Mouse (Mus musculus) neural tube, embryonic 11.5 days (tissue): ENCODE measurements at regions not wholly inside any gene's neighbourhood (a gene's known extent, or its start where the extent isn't known, plus 50 kb on each side); places are given as distances from the start of the nearest gene placed in this dataset.
A peak's percentile ranks its signal among the peaks of the same experiment; 100 is the strongest.

Experiments used
- ATAC-seq: fragments of 200-750 bp; cut with Nextera tagmentation; 2 replicates; pipeline ENCODE4 v1.8.0; 2017; ENCODE audit warnings: moderate number of reproducible peaks, mild to moderate bottlenecking, moderate TSS enrichment, moderate library complexity; ENCODE audit not compliant: insufficient read depth, low FRiP score, low TSS enrichment
- DNase-seq: peaks from one replicate; pipeline ENCODE4 v3.0.0-alpha.2; 2015; ENCODE audit warnings: low spot score
- H3K27ac ChIP-seq: fragments of 300-500 bp; sonication (generic); 2 replicates; pipeline ENCODE4 v1.5.1; 2014; ENCODE audit warnings: low read depth, mild to moderate bottlenecking, low read length
- H3K27me3 ChIP-seq: fragments of 300-500 bp; sonication (generic); 2 replicates; pipeline ENCODE4 v1.6.1; 2014; ENCODE audit warnings: mild to moderate bottlenecking, low read length, mixed read lengths; ENCODE audit not compliant: control insufficient read depth, insufficient read depth
- H3K36me3 ChIP-seq: fragments of 300-500 bp; sonication (generic); 2 replicates; pipeline ENCODE4 v1.6.1; 2014; ENCODE audit warnings: mild to moderate bottlenecking, low read length, moderate library complexity, mixed read lengths; ENCODE audit not compliant: control insufficient read depth, insufficient read depth
- H3K4me1 ChIP-seq: fragments of 300-500 bp; sonication (generic); 2 replicates; pipeline ENCODE4 v1.6.1; 2014; ENCODE audit warnings: low read length, mixed read lengths; ENCODE audit not compliant: control insufficient read depth, insufficient read depth
- H3K4me2 ChIP-seq: fragments of 300-500 bp; sonication (generic); 2 replicates; pipeline ENCODE4 v1.6.1; 2014; ENCODE audit warnings: low read depth, mild to moderate bottlenecking, moderate library complexity
- H3K4me3 ChIP-seq: fragments of 300-500 bp; sonication (generic); 2 replicates; pipeline ENCODE4 v1.5.1; 2014; ENCODE audit warnings: low read depth, low read length
- H3K9ac ChIP-seq: fragments of 300-500 bp; sonication (generic); 2 replicates; pipeline ENCODE4 v1.6.1; 2014; ENCODE audit warnings: mild to moderate bottlenecking, low read length
- H3K9me3 ChIP-seq: fragments of 300-500 bp; sonication (generic); 2 replicates; pipeline ENCODE4 v1.6.1; 2016; ENCODE audit warnings: low read length; ENCODE audit not compliant: control insufficient read depth
- WGBS: fragments of 180-500 bp; shearing (Covaris S2); extraction: QIAGEN DNeasy Blood & Tissue Kit; methylation state at CpG from one replicate; pipeline ENCODE4 v1.1.7; 2014; 5-methylcytosine and 5-hydroxymethylcytosine counted together

DNA sequence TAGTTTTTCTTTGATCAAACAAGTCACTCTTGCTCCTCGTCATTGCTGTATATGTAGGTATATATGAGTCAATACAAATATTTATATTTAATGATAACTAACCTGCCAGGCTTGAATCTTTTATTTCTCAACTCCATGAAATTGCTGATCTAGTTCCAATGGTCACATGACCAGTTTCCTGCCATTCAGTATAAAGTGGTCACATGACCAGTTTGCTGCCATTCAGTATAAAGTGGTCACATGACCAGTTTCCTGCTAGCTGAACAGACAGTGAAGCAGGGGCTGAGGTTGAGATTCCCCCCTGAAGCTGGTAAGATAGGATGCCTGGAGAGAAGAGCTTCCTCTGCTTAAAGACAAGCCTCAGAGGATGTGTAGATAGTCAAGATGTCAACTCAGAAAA lies 117.9 kb downstream of the Zfp326 start:
- Histone ChIP-seq H3K4me2 (no peak overlapping the region), H3K4me3 (no peak overlapping the region), H3K9ac (no peak overlapping the region), H3K27ac (no peak overlapping the region), H3K9me3 (no peaks in the 10 kb centered on the region), H3K36me3 (no peaks in the 10 kb centered on the region), H3K27me3 (no peaks in the 10 kb centered on the region), H3K4me1 (no peaks in the 10 kb centered on the region)
- WGBS: 92% methylated on average over 1 of the region's 1 CpGs
- ATAC-seq (no peak), DNase-seq (no peak)

DNA sequence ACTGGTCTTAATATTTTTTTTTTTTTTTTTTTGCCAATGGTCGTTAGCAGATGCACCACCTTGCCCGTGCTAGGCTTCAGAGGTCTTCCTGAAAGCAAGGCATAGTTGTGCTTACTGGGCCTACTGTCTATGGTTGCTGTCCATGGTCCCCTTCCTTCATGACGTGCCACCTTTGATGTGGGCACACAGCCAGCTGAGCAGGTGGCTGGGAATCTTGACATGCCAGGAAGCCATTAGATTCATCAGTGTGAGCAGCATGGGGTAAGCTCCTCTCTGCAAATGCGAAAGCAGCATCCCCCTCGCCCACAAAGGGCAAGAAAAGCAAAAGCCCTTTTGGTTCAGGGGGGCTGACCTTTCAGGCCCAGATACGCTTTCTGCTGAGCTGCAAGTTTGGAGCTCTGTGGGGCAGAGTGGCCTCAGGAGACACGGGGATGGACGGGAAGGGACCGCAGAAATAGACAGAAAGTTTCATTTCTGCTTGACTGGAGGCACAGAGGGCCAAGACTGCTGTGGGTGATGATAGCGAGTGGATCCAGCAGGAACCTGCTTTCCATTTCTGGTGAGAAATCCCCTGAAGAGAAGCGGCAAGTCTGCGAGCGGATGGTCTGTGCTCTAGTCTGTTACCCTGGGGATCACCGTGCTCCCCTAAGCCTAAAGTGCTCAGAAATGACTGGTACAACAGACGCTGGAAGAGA lies 116.8 kb downstream of the Zfp326 start:
- Histone ChIP-seq H3K36me3 (no peaks in the 10 kb centered on the region), H3K9me3 (no peaks in the 10 kb centered on the region), H3K4me1 (no peaks in the 10 kb centered on the region), H3K9ac (no peak overlapping the region), H3K27me3 (no peaks in the 10 kb centered on the region), H3K4me2 (no peak overlapping the region), H3K27ac (no peak overlapping the region), H3K4me3 (no peak overlapping the region)
- WGBS: 77% methylated on average over 15 of the region's 15 CpGs
- no peak for ATAC-seq
- no peak for DNase-seq

DNA sequence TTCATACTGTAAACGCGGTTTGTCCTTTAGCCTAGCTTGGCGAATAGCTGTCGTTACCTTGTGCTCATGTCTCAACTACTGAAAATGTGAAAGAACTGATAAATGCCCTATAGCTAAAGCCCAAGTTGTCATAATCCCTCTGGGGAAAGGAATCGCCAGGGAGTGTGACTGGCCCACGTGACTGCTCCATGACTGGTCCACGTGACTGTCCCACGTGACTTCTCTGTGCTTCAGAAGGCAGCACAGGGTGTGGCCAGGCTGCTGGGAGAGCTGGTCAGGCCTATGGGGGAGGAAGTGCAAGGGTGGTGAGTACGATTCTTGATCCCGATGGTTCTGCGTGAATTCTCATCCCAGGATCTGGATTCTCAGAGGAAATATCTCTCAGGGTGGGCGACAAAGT lies 114.4 kb downstream of the Zfp326 start:
- no peaks in the 10 kb centered on the region for H3K9me3 ChIP-seq
- 90% methylated on average over 12 of the region's 12 CpGs for WGBS
- H3K4me1 ChIP-seq: no peaks in the 10 kb centered on the region
- no peak overlapping the region for H3K27ac ChIP-seq
- H3K4me2 ChIP-seq: no peak overlapping the region
- DNase-seq (no peak), ATAC-seq (no peak)
- no peak overlapping the region for H3K9ac ChIP-seq
- no peaks in the 10 kb centered on the region for H3K36me3 ChIP-seq
- H3K27me3 ChIP-seq: no peaks in the 10 kb centered on the region
- no peak overlapping the region for H3K4me3 ChIP-seq

GRCm38 (mm10) chr5:105986401-105986800 lies 110.0 kb downstream of the Zfp326 start:
- WGBS: 40% methylated on average over 7 of the region's 7 CpGs

GRCm38 (mm10) chr5:105983131-105983530 lies 106.8 kb downstream of the Zfp326 start:
- no peaks in the 10 kb centered on the region for H3K4me1 ChIP-seq
- ATAC-seq: no peak
- no peak for DNase-seq
- H3K9me3 ChIP-seq: no peaks in the 10 kb centered on the region
- WGBS: 74% methylated on average over 5 of the region's 5 CpGs
- H3K9ac ChIP-seq: no peak overlapping the region
- H3K27ac ChIP-seq: no peak overlapping the region
- H3K4me3 ChIP-seq: no peak overlapping the region
- H3K36me3 ChIP-seq: no peaks in the 10 kb centered on the region
- no peak overlapping the region for H3K4me2 ChIP-seq
- no peaks in the 10 kb centered on the region for H3K27me3 ChIP-seq

More at GRCm38 (mm10) chr5:105986401-105986800, 110.0 kb downstream of the Zfp326 start:
- H3K4me2 ChIP-seq: no peak overlapping the region
- no peak overlapping the region for H3K27ac ChIP-seq
- no peaks in the 10 kb centered on the region for H3K4me1 ChIP-seq
- no peaks in the 10 kb centered on the region for H3K9me3 ChIP-seq
- DNase-seq (peak; percentile 50), ATAC-seq (no peak)
- H3K27me3 ChIP-seq: no peaks in the 10 kb centered on the region
- no peaks in the 10 kb centered on the region for H3K36me3 ChIP-seq
- no peak overlapping the region for H3K9ac ChIP-seq
- H3K4me3 ChIP-seq: no peak overlapping the region

- Histone ChIP-seq H3K27me3 (no peaks in the 10 kb centered on the region), H3K27ac (no peak overlapping the region), H3K4me3 (no peak overlapping the region), H3K9ac (no peak overlapping the region), H3K4me2 (no peak overlapping the region), H3K36me3 (no peaks in the 10 kb centered on the region), H3K4me1 (no peaks in the 10 kb centered on the region), H3K9me3 (no peaks in the 10 kb centered on the region)
- DNase-seq: no peak
- 88% methylated on average over 5 of the region's 5 CpGs for WGBS
- no peak for ATAC-seq
These were observed 100.4 kb downstream of the Zfp326 start for GRCm38 (mm10) chr5:105976746-105977145.

DNA sequence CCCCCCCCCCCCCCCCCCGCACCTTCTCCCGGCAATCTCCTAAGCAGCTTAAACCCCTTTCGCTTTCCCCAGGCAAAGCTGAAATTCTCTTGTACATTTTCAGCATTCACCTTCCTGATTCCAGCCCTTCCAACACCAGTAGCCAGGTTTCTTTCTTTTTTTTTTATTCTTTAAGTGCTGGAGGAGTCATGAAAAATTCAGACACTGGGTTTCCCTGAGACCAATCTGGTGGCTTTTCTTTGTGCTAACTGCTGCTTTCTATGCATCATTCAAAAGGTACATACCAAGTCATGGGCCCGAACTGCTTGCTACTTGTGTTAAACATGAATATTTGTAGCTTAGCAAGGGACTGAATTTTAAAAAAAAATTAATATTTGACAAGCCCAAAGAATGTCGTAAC lies 99.7 kb downstream of the Zfp326 start:
- no peak overlapping the region for H3K4me2 ChIP-seq
- ATAC-seq: no peak
- no peak overlapping the region for H3K4me3 ChIP-seq
- DNase-seq: no peak
- 84% methylated on average over 5 of the region's 5 CpGs for WGBS
- H3K27me3 ChIP-seq: no peaks in the 10 kb centered on the region
- no peaks in the 10 kb centered on the region for H3K9me3 ChIP-seq
- no peaks in the 10 kb centered on the region for H3K4me1 ChIP-seq
- H3K9ac ChIP-seq: no peak overlapping the region
- no peaks in the 10 kb centered on the region for H3K36me3 ChIP-seq
- H3K27ac ChIP-seq: no peak overlapping the region

- no peaks in the 10 kb centered on the region for H3K36me3 ChIP-seq
- no peak overlapping the region for H3K27ac ChIP-seq
- no peak for DNase-seq
- H3K4me3 ChIP-seq: no peak overlapping the region
- ATAC-seq: no peak
- no peak overlapping the region for H3K4me2 ChIP-seq
- H3K27me3 ChIP-seq: no peaks in the 10 kb centered on the region
- H3K9ac ChIP-seq: no peak overlapping the region
- WGBS: 62% methylated on average over 20 of the region's 21 CpGs
- no peaks in the 10 kb centered on the region for H3K4me1 ChIP-seq
- no peaks in the 10 kb centered on the region for H3K9me3 ChIP-seq
These were observed 99.1 kb downstream of the Zfp326 start for GRCm38 (mm10) chr5:105975275-105976011.

- H3K27ac ChIP-seq: no peak overlapping the region
- ATAC-seq (no peak), DNase-seq (no peak)
- H3K4me1 ChIP-seq: no peaks in the 10 kb centered on the region
- no peaks in the 10 kb centered on the region for H3K9me3 ChIP-seq
- H3K36me3 ChIP-seq: no peaks in the 10 kb centered on the region
- no peak overlapping the region for H3K4me2 ChIP-seq
- no peak overlapping the region for H3K4me3 ChIP-seq
- H3K9ac ChIP-seq: no peak overlapping the region
- H3K27me3 ChIP-seq: no peaks in the 10 kb centered on the region
- 84% methylated on average over 18 of the region's 18 CpGs for WGBS
These were observed 98.3 kb downstream of the Zfp326 start for GRCm38 (mm10) chr5:105974576-105975177.
